Mouse (Mus musculus) lung, postnatal 0 days (tissue): ENCODE results near the gene Adm2. TPM values are rescaled to one million over a fixed set of nuclear protein-coding genes. Genes with fewer than 3 reads are reported as not detected.
A peak's percentile ranks its signal among the peaks of the same experiment; 100 is the strongest.

ENCODE experiments used
- ATAC-seq: fragments of 200-750 bp; cut with Nextera tagmentation; 2 replicates; pipeline ENCODE4 v1.8.0; 2017; ENCODE audit warnings: moderate library complexity
- DNase-seq: peaks from one replicate; pipeline ENCODE4 v3.0.0-alpha.2; 2016; ENCODE audit warnings: low spot score
- H3K27ac ChIP-seq: fragments of 300-500 bp; sonication (generic); 2 replicates; pipeline ENCODE4 v1.5.1; 2014; ENCODE audit warnings: antibody characterized with exemption, mild to moderate bottlenecking, low read length, mixed read lengths
- H3K27me3 ChIP-seq: fragments of 300-500 bp; sonication (generic); replicated peaks from 2 replicates; pipeline ENCODE4 v1.6.1; 2014; ENCODE audit warnings: low read length, mixed read lengths; ENCODE audit not compliant: insufficient read depth
- H3K36me3 ChIP-seq: fragments of 300-500 bp; sonication (generic); 2 replicates; pipeline ENCODE4 v1.6.1; 2014; ENCODE audit warnings: low read length, mixed read lengths; ENCODE audit not compliant: insufficient read depth
- H3K4me1 ChIP-seq: fragments of 300-500 bp; sonication (generic); 2 replicates; pipeline ENCODE4 v1.6.1; 2014; ENCODE audit warnings: antibody characterized with exemption, low read depth, low read length, mixed read lengths; ENCODE audit not compliant: insufficient read depth
- H3K4me2 ChIP-seq: fragments of 300-500 bp; sonication (generic); replicated peaks from 2 replicates; pipeline ENCODE4 v1.6.1; 2014; ENCODE audit warnings: low read depth, mild to moderate bottlenecking, low read length, moderate library complexity, mixed read lengths
- H3K4me3 ChIP-seq: fragments of 300-500 bp; sonication (generic); 2 replicates; pipeline ENCODE4 v1.5.1; 2014; ENCODE audit warnings: low read depth, low read length
- H3K9ac ChIP-seq: fragments of 300-500 bp; sonication (generic); replicated peaks from 2 replicates; pipeline ENCODE4 v1.6.1; 2014; ENCODE audit warnings: low read depth, mild to moderate bottlenecking
- H3K9me3 ChIP-seq: fragments of 300-500 bp; sonication (generic); 2 replicates; pipeline ENCODE4 v1.6.1; 2016; ENCODE audit warnings: low read length, mixed read lengths
- CTCF ChIP-seq: IDR thresholded peaks from 2 replicates; pipeline ENCODE4 v1.5.1; 2016; ENCODE audit warnings: antibody characterized with exemption, mild to moderate bottlenecking
- EP300 ChIP-seq: IDR thresholded peaks from 2 replicates; pipeline ENCODE4 v1.6.1; 2016; ENCODE audit warnings: antibody characterized with exemption, mild to moderate bottlenecking, control low read depth
- WGBS: fragments of 180-500 bp; shearing (Covaris S2); extraction: QIAGEN DNeasy Blood & Tissue Kit; methylation state at CpG from one replicate; pipeline ENCODE4 v1.1.7; 2014; 5-methylcytosine and 5-hydroxymethylcytosine counted together
- polyA plus RNA-seq: library from polyadenylated mRNA; unstranded; fragments of >200 nt; fragmentation: Nextera tagmentation; extraction: Ambion mirVana; gene quantifications from 2 replicates; pipeline ENCODE4 v1.2.1, GENCODE M21; 2015

Adm2 gene
- polyA plus RNA-seq: 0.11 and 0.12 TPM in 2 replicates

DNA sequence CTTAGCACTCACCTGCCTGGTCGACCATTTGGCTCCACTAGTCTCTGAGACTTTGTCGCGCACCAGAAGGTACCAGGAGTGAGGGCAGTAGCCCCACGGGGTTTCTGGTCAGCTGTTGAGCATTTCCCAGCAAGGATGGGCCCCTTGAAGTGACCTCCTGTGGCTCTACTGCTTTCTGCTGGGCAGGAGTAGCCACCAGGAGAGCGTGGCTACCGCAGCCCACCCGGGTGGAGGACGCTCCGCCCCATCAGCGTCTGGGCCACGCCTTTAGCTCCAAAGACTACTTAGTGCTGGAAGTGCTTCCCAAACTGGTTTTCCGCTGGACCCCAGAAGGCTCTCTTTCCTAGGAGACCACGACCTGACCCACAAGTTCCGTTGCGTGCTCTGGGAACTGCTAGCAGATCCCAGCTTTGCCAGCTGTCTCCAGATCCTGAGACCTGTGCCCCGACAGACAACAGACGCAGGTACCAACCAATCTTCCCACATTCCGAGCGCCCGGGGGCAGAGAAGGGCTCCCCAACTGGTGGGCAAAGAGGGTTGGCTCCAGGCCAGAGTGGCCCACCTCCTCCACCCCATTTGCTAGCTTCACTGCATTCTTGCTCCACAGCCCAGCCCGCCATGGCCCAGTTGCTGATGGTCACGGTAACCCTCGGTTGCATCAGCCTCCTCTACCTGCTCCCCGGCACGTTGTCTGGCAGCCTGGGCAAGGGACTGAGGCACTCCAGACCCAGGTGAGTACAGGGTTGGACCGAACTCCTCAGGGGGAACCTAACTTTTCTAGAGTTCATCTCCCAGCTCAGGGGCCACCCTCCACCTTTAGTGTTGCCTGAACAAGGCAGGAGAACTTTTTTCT, at the start of gene Adm2:
TSS of gene Adm2 (plus strand) at position 51 of the 853 bp plus-strand sequence.
- Histone ChIP-seq H3K9me3 (no peaks in the 10 kb centered on the region), H3K27ac (no peak within 1 kb of the TSS), H3K4me1 (no peaks in the 10 kb centered on the region; the same call in 1 of the 2 replicates), H3K4me3 (peak within 1 kb of the TSS; percentile 12; the same call in 1 of the 2 replicates), H3K4me2 (peak within 1 kb of the TSS; percentile 40), H3K27me3 (no peaks in the 10 kb centered on the region), H3K9ac (no peak within 1 kb of the TSS), H3K36me3 (no peaks in the 10 kb centered on the region)
- DNase-seq (no peak), ATAC-seq (no peak)
- no peak for TF ChIP-seq CTCF
- TF ChIP-seq EP300: no peak
- WGBS: 7% methylated on average over 26 of the region's 26 CpGs

DNA sequence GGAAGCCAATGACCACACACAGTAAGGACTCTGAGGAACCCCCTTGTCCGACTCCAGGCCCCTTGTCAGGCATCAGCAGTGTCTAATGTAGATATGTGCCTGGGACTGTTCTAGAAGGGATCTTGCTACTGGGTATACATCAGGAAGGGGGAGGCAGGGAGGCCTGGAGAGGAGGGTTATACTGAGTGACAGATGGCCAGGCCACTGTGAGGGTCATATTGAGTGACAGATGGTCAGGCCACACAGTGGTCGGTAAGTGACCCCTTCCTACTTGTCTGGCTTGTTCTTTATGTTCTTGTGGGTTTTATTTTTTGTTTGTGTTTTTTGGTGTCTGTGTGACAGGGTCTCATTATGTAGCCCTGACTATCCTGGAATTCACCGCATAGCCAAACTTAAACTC, 47.0 kb upstream of the Adm2 start:
- H3K9me3 ChIP-seq: no peaks in the 10 kb centered on the region
- no peaks in the 10 kb centered on the region for H3K4me1 ChIP-seq
- H3K27ac ChIP-seq: no peak overlapping the region
- H3K36me3 ChIP-seq: peaks cover 10% of the 10 kb centered on the region
- TF ChIP-seq CTCF (no peak), EP300 (no peak)
- no peak overlapping the region for H3K4me3 ChIP-seq
- H3K4me2 ChIP-seq: no peak overlapping the region
- ATAC-seq (no peak), DNase-seq (no peak)
- 83% methylated on average over 3 of the region's 3 CpGs for WGBS
- H3K27me3 ChIP-seq: no peaks in the 10 kb centered on the region
- no peak overlapping the region for H3K9ac ChIP-seq

DNA sequence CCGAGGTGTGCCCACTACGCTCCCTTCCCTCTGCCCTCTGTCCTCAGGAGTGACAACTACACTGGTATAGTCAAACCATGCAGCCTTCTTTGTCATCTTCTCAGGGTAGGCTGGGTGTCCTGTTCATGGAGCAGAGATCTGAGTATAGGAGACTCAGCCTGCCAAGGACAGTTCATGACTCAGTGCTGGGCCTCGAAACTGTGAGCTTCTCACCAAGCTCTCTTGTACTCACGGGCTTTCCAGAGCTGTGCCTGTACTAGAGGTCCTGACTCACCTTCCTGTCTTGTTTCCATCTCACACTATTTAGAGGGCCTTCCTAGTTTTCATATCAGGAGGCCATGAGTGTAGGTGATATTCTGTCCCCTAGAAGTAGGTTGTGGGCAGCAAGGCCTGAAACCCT, 45.2 kb upstream of the Adm2 start:
- H3K36me3 ChIP-seq: peaks cover 13% of the 10 kb centered on the region
- no peak for DNase-seq
- no peak overlapping the region for H3K4me2 ChIP-seq
- H3K9ac ChIP-seq: no peak overlapping the region
- WGBS: 96% methylated on average over 4 of the region's 4 CpGs
- H3K4me3 ChIP-seq: no peak overlapping the region
- no peaks in the 10 kb centered on the region for H3K9me3 ChIP-seq
- ATAC-seq: no peak
- no peak overlapping the region for H3K27ac ChIP-seq
- TF ChIP-seq CTCF (no peak), EP300 (no peak)
- H3K27me3 ChIP-seq: no peaks in the 10 kb centered on the region
- no peaks in the 10 kb centered on the region for H3K4me1 ChIP-seq

DNA sequence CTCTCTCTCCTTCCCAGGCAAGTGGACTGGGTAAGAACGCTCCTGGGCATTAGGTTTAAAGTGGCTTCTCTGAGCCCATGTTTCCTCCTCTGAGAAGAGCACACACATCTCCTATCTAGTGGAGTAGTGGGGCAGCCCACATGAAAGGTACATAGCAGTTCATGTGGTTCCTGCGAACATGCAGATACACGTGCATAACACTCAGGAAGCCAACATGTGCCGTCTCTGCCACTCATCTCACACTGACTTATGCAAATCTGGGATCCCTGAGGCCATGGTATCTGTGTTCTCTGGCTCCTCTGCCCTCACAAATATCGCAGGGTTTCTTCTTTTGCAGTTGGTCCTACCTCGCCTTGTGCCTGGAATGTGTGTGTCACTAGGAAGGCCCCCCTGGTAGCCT, 40.0 kb upstream of the Adm2 start:
- Histone ChIP-seq H3K4me2 (no peak overlapping the region), H3K27ac (no peak overlapping the region), H3K27me3 (no peaks in the 10 kb centered on the region), H3K36me3 (peaks cover 15% of the 10 kb centered on the region), H3K4me1 (no peaks in the 10 kb centered on the region), H3K9ac (no peak overlapping the region), H3K9me3 (no peaks in the 10 kb centered on the region), H3K4me3 (no peak overlapping the region)
- no peak for ATAC-seq
- 82% methylated on average over 6 of the region's 6 CpGs for WGBS
- no peak for DNase-seq
- TF ChIP-seq EP300: no peak
- no peak for TF ChIP-seq CTCF

DNA sequence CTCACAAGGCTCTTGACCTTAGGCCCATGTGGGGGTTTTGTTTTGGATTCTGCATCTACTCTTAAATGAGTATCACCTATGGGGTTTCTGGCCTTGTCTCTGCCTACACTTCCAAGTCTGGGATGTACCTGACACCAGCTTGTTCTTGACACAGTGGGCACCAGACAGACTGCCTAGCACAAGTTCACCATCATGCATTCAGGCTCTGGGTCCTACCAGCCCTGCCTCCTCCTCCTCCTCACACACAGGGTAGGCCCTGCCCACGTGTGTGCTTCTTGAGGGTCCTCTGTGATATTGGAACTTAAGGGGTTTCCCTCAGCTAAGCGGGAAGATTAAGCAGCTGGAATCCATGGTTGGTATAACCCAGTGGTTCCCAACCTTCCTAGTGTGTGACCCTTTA, 38.4 kb upstream of the Adm2 start:
- WGBS: 70% methylated on average over 2 of the region's 2 CpGs
- no peak for TF ChIP-seq CTCF
- TF ChIP-seq EP300: no peak
- H3K27ac ChIP-seq: no peak overlapping the region
- H3K4me2 ChIP-seq: no peak overlapping the region
- ATAC-seq (no peak), DNase-seq (no peak)
- H3K9ac ChIP-seq: no peak overlapping the region
- peaks cover 18% of the 10 kb centered on the region for H3K36me3 ChIP-seq
- no peaks in the 10 kb centered on the region for H3K27me3 ChIP-seq
- H3K4me1 ChIP-seq: no peaks in the 10 kb centered on the region
- no peaks in the 10 kb centered on the region for H3K9me3 ChIP-seq
- no peak overlapping the region for H3K4me3 ChIP-seq

DNA sequence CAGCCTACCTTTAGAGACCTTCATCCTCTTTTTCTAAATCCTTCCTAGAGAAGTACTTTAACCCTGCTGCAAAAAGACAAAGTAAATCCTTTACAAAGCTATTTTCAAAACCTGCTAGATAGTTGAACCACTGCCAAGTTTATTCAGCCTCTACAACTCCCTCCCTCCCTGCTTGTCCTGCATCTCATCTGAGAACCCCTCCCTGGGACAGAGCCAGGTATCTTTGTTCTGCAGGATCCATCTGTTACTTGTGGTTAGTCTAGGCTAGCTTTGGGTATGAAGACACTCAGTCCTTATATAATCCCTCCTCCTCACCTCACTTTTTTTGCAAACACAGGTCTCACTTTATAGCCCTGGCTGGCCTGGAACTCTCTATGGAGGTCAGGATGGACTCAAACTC, 37.5 kb upstream of the Adm2 start:
- DNase-seq: no peak
- no peaks in the 10 kb centered on the region for H3K9me3 ChIP-seq
- H3K27ac ChIP-seq: no peak overlapping the region
- H3K9ac ChIP-seq: no peak overlapping the region
- H3K4me3 ChIP-seq: no peak overlapping the region
- peaks cover 23% of the 10 kb centered on the region; the same call in 1 of the 2 replicates for H3K36me3 ChIP-seq
- no peaks in the 10 kb centered on the region for H3K4me1 ChIP-seq
- H3K27me3 ChIP-seq: no peaks in the 10 kb centered on the region
- ATAC-seq: no peak
- TF ChIP-seq CTCF (no peak), EP300 (no peak)
- H3K4me2 ChIP-seq: no peak overlapping the region
